Mouse (Mus musculus): Measurements from ENCODE around the gene Gm49393. TPM values are rescaled to one million over a fixed set of nuclear protein-coding genes. Genes with fewer than 3 reads are reported as not detected.

Gene Gm49393
- polyA plus RNA-seq, 1 experiment from 2014 or later: not detected

Other genes starting within 250 kb of the Gm49393 start
- gene BC051665, start 149.2 kb downstream of the Gm49393 start, polyA plus RNA-seq (2016; fragmentation: Nextera tagmentation; extraction: Ambion mirVana): not detected in 2 replicates
- gene Ctsll3, start 132.7 kb downstream of the Gm49393 start, polyA plus RNA-seq (2016; fragmentation: Nextera tagmentation; extraction: Ambion mirVana): not detected in 2 replicates
- gene 4930486L24Rik, start 71.1 kb downstream of the Gm49393 start, polyA plus RNA-seq (2016; fragmentation: Nextera tagmentation; extraction: Ambion mirVana): not detected in 2 replicates
- 0.11 and 0.45 TPM in 2 replicates for gene Gm49392, start 38.7 kb downstream of the Gm49393 start, polyA plus RNA-seq (2016; fragmentation: Nextera tagmentation; extraction: Ambion mirVana)
- gene Ctla2b, start 38.1 kb downstream of the Gm49393 start, polyA plus RNA-seq (2016; fragmentation: Nextera tagmentation; extraction: Ambion mirVana): 7.2 and 9.1 TPM in 2 replicates
- not detected in 2 replicates for gene Tpbpb, start 30.7 kb downstream of the Gm49393 start, polyA plus RNA-seq (2016; fragmentation: Nextera tagmentation; extraction: Ambion mirVana)
- gene Gm49391, start 981 bp upstream of the Gm49393 start, polyA plus RNA-seq (2016; fragmentation: Nextera tagmentation; extraction: Ambion mirVana): 1.2 and 3.7 TPM in 2 replicates
- 50.5 and 53.0 TPM in 2 replicates for gene Ctla2a, start 1.0 kb upstream of the Gm49393 start, polyA plus RNA-seq (2016; fragmentation: Nextera tagmentation; extraction: Ambion mirVana)
- gene Tpbpa, start 6.4 kb upstream of the Gm49393 start, polyA plus RNA-seq (2016; fragmentation: Nextera tagmentation; extraction: Ambion mirVana): not detected in 2 replicates
- gene Ctsj, start 70.4 kb upstream of the Gm49393 start, polyA plus RNA-seq (2016; fragmentation: Nextera tagmentation; extraction: Ambion mirVana): 0.23 TPM in 1 of 2 replicates, not detected in the other
- gene Ctsq, start 105.0 kb upstream of the Gm49393 start, polyA plus RNA-seq (2016; fragmentation: Nextera tagmentation; extraction: Ambion mirVana): not detected in 2 replicates
- not detected in 2 replicates for gene Ctsr, start 228.7 kb upstream of the Gm49393 start, polyA plus RNA-seq (2016; fragmentation: Nextera tagmentation; extraction: Ambion mirVana)